Mouse (Mus musculus) hindbrain, embryonic 15.5 days (tissue): ENCODE measurements around the gene Tmem50a. TPM values are rescaled to one million over a fixed set of nuclear protein-coding genes. Genes with fewer than 3 reads are reported as not detected.

Experiments used
- ATAC-seq: fragments of 200-750 bp; cut with Nextera tagmentation; 2 replicates; pipeline ENCODE4 v1.8.0; 2017; ENCODE audit warnings: low read depth, moderate number of reproducible peaks, moderate TSS enrichment; ENCODE audit not compliant: low FRiP score
- H3K27ac ChIP-seq: fragments of 300-500 bp; sonication (generic); replicated peaks from 2 replicates; pipeline ENCODE4 v1.5.1; 2015; ENCODE audit warnings: mild to moderate bottlenecking, inconsistent platforms
- H3K27me3 ChIP-seq: fragments of 300-500 bp; sonication (generic); 2 replicates; pipeline ENCODE4 v1.6.1; 2015; ENCODE audit warnings: control low read depth, inconsistent platforms
- H3K36me3 ChIP-seq: fragments of 300-500 bp; sonication (generic); 2 replicates; pipeline ENCODE4 v1.6.1; 2015; ENCODE audit warnings: control low read depth, inconsistent platforms
- H3K4me1 ChIP-seq: fragments of 300-500 bp; sonication (generic); replicated peaks from 2 replicates; pipeline ENCODE4 v1.6.1; 2015; ENCODE audit warnings: control low read depth, inconsistent platforms
- H3K4me2 ChIP-seq: fragments of 300-500 bp; sonication (generic); 2 replicates; pipeline ENCODE4 v1.6.1; 2015; ENCODE audit warnings: moderate library complexity, mild to moderate bottlenecking, inconsistent platforms
- H3K4me3 ChIP-seq: fragments of 300-500 bp; sonication (generic); 2 replicates; pipeline ENCODE4 v1.5.1; 2015; ENCODE audit warnings: mild to moderate bottlenecking, inconsistent platforms
- H3K9ac ChIP-seq: fragments of 300-500 bp; sonication (generic); 2 replicates; pipeline ENCODE4 v1.6.1; 2015; ENCODE audit warnings: inconsistent platforms
- H3K9me3 ChIP-seq: fragments of 300-500 bp; sonication (generic); 2 replicates; pipeline ENCODE4 v1.6.1; 2016; ENCODE audit warnings: control low read depth, inconsistent platforms
- WGBS: fragments of 180-500 bp; shearing (Covaris S2); methylation state at CpG from one replicate; pipeline ENCODE4 v1.1.7; 2015; 5-methylcytosine and 5-hydroxymethylcytosine counted together
- polyA plus RNA-seq: library from polyadenylated mRNA; unstranded; fragments of >200 nt; fragmentation: Nextera tagmentation; extraction: Ambion mirVana; gene quantifications from 2 replicates; pipeline ENCODE4 v1.2.1, GENCODE M21; 2015

The Tmem50a gene
- polyA plus RNA-seq, 1 experiment from 2014 or later: 209 TPM

DNA sequence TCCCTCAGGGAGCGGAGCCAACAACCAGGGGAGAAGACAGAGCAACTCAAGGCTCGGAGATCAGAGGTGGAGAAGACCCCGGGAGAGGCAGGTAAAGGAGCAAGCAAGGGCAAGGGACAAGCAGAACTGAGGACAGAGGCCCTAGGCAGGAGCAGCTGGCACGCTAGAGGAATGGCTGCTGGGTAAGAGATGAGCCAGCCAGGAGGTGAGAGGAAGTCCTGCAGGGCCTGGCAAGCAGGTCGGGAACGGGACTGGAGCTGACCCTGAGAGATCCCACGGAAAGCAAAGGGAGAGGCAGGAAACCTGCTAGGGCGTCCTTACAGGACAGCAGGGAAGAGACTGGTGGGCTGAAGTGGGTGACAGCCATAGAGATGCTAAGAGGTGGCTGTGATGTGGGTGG, 13.7 kb downstream of the Tmem50a start:
- Histone ChIP-seq H3K9ac (no peak overlapping the region), H3K27ac (no peak overlapping the region), H3K36me3 (peaks cover 89% of the 10 kb centered on the region), H3K9me3 (no peaks in the 10 kb centered on the region), H3K4me1 (no peaks in the 10 kb centered on the region), H3K4me3 (no peak overlapping the region), H3K27me3 (no peaks in the 10 kb centered on the region), H3K4me2 (no peak overlapping the region)
- ATAC-seq: no peak
- 95% methylated on average over 8 of the region's 8 CpGs for WGBS

DNA sequence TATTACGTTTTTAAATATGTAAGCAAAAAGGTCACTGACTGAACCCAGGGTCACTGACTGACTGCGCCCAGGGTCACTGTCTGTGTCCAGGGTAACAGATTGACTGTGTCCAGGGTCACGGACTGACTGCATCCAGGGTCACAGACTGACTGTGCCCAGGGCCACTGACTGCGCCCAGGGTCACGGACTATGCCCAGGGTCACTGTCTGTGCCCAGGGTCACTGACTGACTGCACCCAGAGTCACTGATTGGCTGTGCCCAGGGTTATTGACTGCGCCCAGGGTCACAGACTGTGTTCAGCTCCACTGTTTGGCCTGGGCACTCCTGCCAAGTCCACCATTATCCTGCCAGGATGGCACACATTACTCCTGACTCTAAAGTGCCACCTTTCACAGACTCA, 17.6 kb downstream of the Tmem50a start:
- Histone ChIP-seq H3K27ac (no peak overlapping the region), H3K4me1 (no peaks in the 10 kb centered on the region), H3K4me3 (no peak overlapping the region), H3K4me2 (no peak overlapping the region), H3K36me3 (peaks cover 62% of the 10 kb centered on the region), H3K9me3 (no peaks in the 10 kb centered on the region), H3K9ac (no peak overlapping the region), H3K27me3 (no peaks in the 10 kb centered on the region)
- 88% methylated on average over 6 of the region's 6 CpGs for WGBS
- no peak for ATAC-seq

- no peaks in the 10 kb centered on the region for H3K9me3 ChIP-seq
- no peaks in the 10 kb centered on the region for H3K4me1 ChIP-seq
- H3K4me2 ChIP-seq: no peak overlapping the region
- 80% methylated on average over 6 of the region's 6 CpGs for WGBS
- no peak overlapping the region for H3K9ac ChIP-seq
- H3K36me3 ChIP-seq: peaks cover 13% of the 10 kb centered on the region
- no peak overlapping the region for H3K4me3 ChIP-seq
- no peak overlapping the region for H3K27ac ChIP-seq
- no peak for ATAC-seq
- H3K27me3 ChIP-seq: no peaks in the 10 kb centered on the region
Measured at GRCm38 (mm10) chr4:134892096-134892495, 22.7 kb downstream of the Tmem50a start.

DNA sequence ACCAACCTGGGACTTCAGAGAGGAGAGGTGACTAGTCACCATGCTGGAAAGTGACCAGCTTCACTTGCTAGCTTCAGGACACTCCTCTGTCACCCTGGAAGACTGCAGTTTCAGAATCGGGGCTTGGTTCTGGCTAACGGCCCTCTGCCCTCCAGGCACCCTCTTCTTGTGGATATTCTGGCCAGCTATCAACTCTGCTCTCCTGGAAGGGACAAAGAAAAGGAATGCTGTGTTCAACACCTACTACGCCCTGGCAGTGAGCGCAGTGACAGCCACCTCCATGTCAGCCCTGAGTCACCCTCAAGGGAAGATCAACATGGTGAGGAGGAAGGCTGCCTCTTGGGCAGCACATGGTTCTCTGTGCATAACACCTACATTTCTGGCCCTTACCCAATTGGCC, 30.5 kb downstream of the Tmem50a start:
- 97% methylated on average over 4 of the region's 4 CpGs for WGBS
- no peak overlapping the region for H3K4me3 ChIP-seq
- H3K4me1 ChIP-seq: peaks cover 6% of the 10 kb centered on the region; the same call in 1 of the 2 replicates
- no peak for ATAC-seq
- H3K9me3 ChIP-seq: no peaks in the 10 kb centered on the region
- H3K4me2 ChIP-seq: no peak overlapping the region
- no peak overlapping the region for H3K27ac ChIP-seq
- H3K9ac ChIP-seq: no peak overlapping the region
- no peaks in the 10 kb centered on the region for H3K36me3 ChIP-seq
- H3K27me3 ChIP-seq: no peaks in the 10 kb centered on the region

DNA sequence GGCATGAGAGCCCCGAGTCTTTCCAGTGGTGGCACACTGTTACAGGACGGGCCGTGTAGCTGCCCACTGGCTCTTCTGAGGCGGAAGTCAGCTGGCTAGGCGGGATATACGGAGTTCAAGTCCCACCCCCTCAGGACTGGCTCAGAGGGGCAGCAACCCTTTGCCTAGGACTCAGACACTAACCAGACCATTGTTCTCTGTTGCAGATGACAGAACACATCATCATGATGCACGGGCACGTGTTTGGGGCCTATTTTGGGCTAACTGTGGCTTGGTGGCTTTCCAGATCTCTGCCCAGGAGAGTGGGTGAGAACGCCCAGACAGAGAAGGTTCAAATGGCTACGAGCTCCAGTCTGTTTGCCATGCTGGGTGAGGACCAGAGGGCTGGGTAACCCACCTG, 31.0 kb downstream of the Tmem50a start:
- Histone ChIP-seq H3K4me2 (no peak overlapping the region), H3K9me3 (no peaks in the 10 kb centered on the region), H3K36me3 (no peaks in the 10 kb centered on the region), H3K4me3 (no peak overlapping the region), H3K4me1 (peaks cover 10% of the 10 kb centered on the region), H3K27ac (no peak overlapping the region), H3K9ac (no peak overlapping the region), H3K27me3 (no peaks in the 10 kb centered on the region)
- 92% methylated on average over 10 of the region's 10 CpGs for WGBS
- no peak for ATAC-seq

DNA sequence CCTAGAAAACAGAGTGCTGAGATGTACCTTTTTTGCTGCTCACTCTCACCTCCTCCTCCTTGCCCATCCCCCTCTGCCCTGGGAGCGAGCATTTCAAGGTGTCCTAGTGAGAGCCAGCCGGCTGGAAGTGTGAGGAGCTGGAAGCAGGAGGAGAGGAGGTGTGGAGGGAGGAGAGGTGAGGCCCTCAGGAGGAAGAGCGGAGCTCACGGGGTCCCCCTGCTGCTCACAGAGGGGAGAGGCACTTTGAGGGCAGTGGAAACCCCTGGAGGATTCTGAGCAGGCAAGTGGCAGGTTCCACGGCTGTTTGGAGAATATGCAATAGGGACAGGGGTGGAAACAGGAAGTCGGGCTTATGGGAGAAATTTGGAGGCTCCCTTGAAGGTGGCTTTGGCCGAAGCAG, 31.6 kb downstream of the Tmem50a start:
- no peak for ATAC-seq
- H3K4me2 ChIP-seq: no peak overlapping the region
- H3K36me3 ChIP-seq: no peaks in the 10 kb centered on the region
- no peak overlapping the region for H3K27ac ChIP-seq
- no peaks in the 10 kb centered on the region for H3K9me3 ChIP-seq
- H3K27me3 ChIP-seq: no peaks in the 10 kb centered on the region
- H3K9ac ChIP-seq: no peak overlapping the region
- H3K4me3 ChIP-seq: no peak overlapping the region
- peaks cover 10% of the 10 kb centered on the region for H3K4me1 ChIP-seq
- 39% methylated on average over 7 of the region's 7 CpGs for WGBS

DNA sequence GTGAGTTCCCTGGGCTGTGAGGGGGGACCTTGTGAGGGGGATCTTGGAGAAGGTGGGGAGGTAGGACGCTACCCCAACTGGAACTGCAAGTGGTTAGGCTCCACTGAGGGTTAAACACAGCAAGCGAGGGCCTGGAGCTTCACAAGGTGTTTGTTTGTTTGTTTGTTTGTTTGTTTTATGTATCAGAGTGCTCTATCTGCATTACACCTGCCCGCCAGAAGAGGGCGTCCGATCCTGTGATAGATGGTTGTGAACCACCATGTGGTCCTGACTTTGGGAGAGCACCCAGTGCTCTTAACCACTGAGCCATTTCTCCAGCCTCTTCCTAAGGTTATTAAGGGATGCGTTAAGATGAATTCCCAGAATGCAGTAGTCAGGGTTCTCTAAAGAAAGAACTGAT, 34.8 kb downstream of the Tmem50a start:
- Histone ChIP-seq H3K27ac (no peak overlapping the region), H3K9me3 (no peaks in the 10 kb centered on the region), H3K4me2 (peak overlapping the region; percentile 59), H3K4me3 (peak overlapping the region; percentile 27; the same call in 1 of the 2 replicates), H3K36me3 (no peaks in the 10 kb centered on the region), H3K9ac (no peak overlapping the region), H3K27me3 (no peaks in the 10 kb centered on the region), H3K4me1 (peaks cover 10% of the 10 kb centered on the region)
- WGBS: 32% methylated on average over 6 of the region's 6 CpGs
- no peak for ATAC-seq

DNA sequence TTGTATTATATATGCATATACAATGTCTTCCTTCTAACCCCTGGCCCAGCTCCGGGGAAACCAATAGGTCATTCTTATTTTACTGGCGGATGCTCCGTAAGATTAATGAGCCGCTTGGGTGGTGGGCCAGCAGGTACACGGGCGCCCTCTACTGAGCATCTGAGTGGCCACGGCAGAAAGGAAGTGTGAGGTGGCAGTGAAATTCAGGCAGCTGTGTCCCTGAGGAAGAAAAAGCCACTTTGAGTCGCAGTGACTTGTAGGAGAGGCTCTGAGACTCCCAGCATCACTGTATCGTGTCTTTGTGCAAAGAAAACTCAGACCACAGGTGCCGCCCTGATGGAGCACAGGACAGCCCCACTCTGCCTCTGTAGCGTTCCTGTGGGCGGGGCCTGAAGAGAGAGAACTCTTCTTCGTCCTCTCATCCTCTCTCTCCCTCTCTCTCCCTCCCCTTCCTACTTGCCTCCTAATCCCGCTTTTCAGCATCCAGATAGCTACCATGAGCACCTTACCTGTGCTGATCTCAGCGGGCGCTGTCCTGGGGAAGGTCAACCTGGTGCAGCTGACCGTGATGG, 35.3 kb downstream of the Tmem50a start:
- Histone ChIP-seq H3K9ac (no peak overlapping the region), H3K36me3 (no peaks in the 10 kb centered on the region), H3K27me3 (no peaks in the 10 kb centered on the region), H3K27ac (no peak overlapping the region), H3K9me3 (no peaks in the 10 kb centered on the region), H3K4me3 (peak overlapping the region; percentile 27), H3K4me1 (peaks cover 10% of the 10 kb centered on the region), H3K4me2 (peak overlapping the region; percentile 59)
- WGBS: 3% methylated on average over 17 of the region's 17 CpGs
- 0 out of 2 replicates have a peak, but pooled peaks have one; percentile 34 for ATAC-seq

GRCm38 (mm10) chr4:134876171-134876570, 38.7 kb downstream of the Tmem50a start:
- WGBS: 79% methylated on average over 9 of the region's 9 CpGs
- H3K4me2 ChIP-seq: no peak overlapping the region
- H3K4me1 ChIP-seq: peaks cover 10% of the 10 kb centered on the region
- no peaks in the 10 kb centered on the region for H3K36me3 ChIP-seq
- no peak overlapping the region for H3K27ac ChIP-seq
- no peak overlapping the region for H3K4me3 ChIP-seq
- H3K9ac ChIP-seq: no peak overlapping the region
- no peaks in the 10 kb centered on the region for H3K27me3 ChIP-seq
- no peaks in the 10 kb centered on the region for H3K9me3 ChIP-seq
- no peak for ATAC-seq

DNA sequence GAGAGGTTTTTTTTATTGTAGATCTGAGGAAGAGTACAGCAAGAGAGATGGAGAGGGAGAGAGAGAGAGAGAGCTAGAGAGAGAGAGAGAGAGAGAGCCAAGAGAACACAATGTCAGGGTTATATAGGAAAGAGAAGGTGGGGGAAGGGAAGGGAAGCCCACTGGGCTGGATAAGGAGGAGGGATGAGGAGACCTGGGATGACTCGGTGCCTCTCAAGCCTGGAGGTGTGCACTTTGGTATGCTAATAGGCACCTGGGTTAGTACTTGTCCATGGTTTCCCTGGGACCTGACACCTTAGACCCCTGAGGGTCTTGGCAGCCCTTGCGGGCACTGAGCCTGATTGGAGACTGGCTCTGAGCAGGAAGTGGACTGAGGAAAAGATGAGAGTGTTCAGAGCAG, 42.9 kb downstream of the Tmem50a start:
- no peak for ATAC-seq
- peaks cover 32% of the 10 kb centered on the region for H3K27me3 ChIP-seq
- no peak overlapping the region for H3K9ac ChIP-seq
- no peaks in the 10 kb centered on the region for H3K4me1 ChIP-seq
- no peak overlapping the region for H3K4me3 ChIP-seq
- no peaks in the 10 kb centered on the region for H3K9me3 ChIP-seq
- H3K4me2 ChIP-seq: no peak overlapping the region
- 61% methylated on average over 2 of the region's 2 CpGs for WGBS
- no peaks in the 10 kb centered on the region for H3K36me3 ChIP-seq
- H3K27ac ChIP-seq: no peak overlapping the region

DNA sequence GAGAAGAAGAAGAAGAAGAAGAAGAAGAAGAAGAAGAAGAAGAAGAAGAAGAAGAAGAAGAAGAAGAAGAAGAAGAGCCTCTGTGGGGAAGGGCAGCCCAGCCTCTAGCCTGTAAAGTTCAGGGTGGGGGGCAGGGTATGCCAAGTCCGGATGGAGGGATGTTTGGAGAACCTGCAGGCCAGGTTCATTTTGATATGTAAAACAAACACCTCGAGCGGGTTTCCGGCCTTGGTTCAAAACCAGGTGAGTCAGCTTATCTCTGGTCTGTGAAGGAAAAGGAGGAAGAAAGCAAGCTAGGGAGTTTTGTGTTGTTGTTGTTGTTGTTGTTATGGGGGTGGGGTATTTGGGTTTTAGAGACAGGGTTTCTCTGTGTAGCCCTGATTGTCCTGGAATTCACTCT, 43.3 kb downstream of the Tmem50a start:
- no peak for ATAC-seq
- no peak overlapping the region for H3K4me3 ChIP-seq
- no peak overlapping the region for H3K9ac ChIP-seq
- no peaks in the 10 kb centered on the region for H3K36me3 ChIP-seq
- H3K9me3 ChIP-seq: no peaks in the 10 kb centered on the region
- WGBS: 60% methylated on average over 4 of the region's 4 CpGs
- no peaks in the 10 kb centered on the region for H3K4me1 ChIP-seq
- peaks cover 32% of the 10 kb centered on the region for H3K27me3 ChIP-seq
- no peak overlapping the region for H3K27ac ChIP-seq
- no peak overlapping the region for H3K4me2 ChIP-seq

GRCm38 (mm10) chr4:134869815-134870375, 44.9 kb downstream of the Tmem50a start:
- Histone ChIP-seq H3K9me3 (no peaks in the 10 kb centered on the region), H3K27me3 (peaks cover 32% of the 10 kb centered on the region), H3K27ac (no peak overlapping the region), H3K4me2 (no peak overlapping the region), H3K4me3 (no peak overlapping the region), H3K4me1 (no peaks in the 10 kb centered on the region), H3K9ac (no peak overlapping the region), H3K36me3 (no peaks in the 10 kb centered on the region)
- WGBS: 56% methylated on average over 7 of the region's 7 CpGs
- no peak for ATAC-seq
